Mouse (Mus musculus): ENCODE data around the gene Plekho1. TPM values are rescaled to one million over a fixed set of nuclear protein-coding genes. Genes with fewer than 3 reads are reported as not detected.

Plekho1 gene
- polyA plus RNA-seq, 1 experiment from 2014 or later: 63.3 TPM

DNA sequence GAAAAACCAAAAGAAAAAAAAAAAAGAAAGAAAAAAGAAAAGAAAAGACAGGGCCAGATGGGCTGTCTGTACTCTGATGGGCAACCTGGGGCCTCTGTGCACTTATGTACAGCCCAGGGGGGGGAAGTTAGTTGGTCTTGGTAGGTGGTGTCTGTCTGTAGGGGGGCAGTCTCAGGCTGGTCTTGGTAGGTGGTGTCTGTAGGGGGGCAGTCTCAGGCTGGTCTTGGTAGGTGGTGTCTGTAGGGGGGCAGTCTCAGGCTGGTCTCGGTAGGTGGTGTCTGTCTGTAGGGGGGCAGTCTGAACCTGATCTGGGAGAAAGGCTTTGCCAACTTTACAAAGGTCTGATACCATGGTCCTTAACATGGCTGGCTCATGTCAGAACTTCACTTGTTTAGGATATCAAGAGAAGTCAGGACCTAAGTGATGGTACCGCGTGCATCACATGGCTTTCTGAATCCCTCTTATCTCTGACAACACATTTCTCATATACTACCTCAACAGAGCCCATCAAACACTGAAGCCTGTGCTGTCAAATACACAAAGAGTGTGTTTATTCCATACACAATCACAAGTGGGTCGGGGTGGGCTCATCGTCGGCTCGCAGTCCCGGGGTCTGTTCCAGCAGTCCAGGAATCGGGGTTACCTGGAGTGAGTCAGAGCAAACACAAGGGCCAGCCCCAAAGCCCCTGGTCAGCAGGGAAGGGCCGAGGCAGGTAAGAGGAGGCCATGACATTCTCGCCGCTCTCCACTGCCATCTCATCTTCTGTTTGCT lies 3.7 kb upstream of the Plekho1 start:
- WGBS: 77% methylated on average over 12 of the region's 12 CpGs
- H3K9ac ChIP-seq (ENCODE audit: low read length): peak overlapping the region; percentile 51
- peak overlapping the region; percentile 82 for H3K27ac ChIP-seq (ENCODE audit: low read length)

DNA sequence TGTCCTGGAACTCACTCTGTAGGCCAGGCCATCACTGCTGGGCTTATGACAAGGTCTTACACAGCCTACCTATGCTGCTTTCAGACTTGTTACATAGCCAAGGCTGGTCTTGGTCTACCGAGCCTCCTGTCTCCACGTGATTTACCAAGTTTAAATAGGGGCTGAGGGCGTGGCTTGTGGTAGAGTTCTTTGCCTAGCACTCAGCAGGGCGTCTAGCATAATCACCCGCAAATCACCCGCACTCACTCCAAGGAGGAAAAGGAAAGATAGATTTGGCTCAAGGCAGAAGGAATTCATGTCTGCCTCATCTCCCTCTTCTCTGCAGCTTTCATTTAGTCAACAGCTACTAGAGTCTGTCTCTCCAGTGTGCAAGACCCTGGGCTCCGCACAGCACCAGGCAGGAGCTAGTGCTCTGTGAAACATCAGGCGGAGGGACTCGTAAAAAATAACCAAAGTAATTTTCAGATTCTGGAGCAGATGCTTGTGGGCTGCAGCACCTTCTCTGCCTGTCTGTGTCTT lies 1.5 kb upstream of the Plekho1 start:
- ATAC-seq (replicated peaks; ENCODE audit: extremely low read depth, insufficient read depth, low FRiP score): no peak
- Histone ChIP-seq H3K9ac (ENCODE audit: low read length) (peak overlapping the region; percentile 97), H3K4me1 (ENCODE audit: control insufficient read depth, insufficient read depth, low read length) (peaks cover 47% of the 10 kb centered on the region), H3K9me3 (replicated peaks; ENCODE audit: control insufficient read depth, low read length) (no peaks in the 10 kb centered on the region), H3K4me2 (ENCODE audit: low read depth, low read length) (peak overlapping the region; percentile 73), H3K27me3 (ENCODE audit: control insufficient read depth, insufficient read depth, low read length) (no peaks in the 10 kb centered on the region), H3K36me3 (ENCODE audit: control insufficient read depth, insufficient read depth) (peaks cover 3% of the 10 kb centered on the region; the same call in 1 of the 2 replicates), H3K4me3 (ENCODE audit: low read length) (peak overlapping the region; percentile 73), H3K27ac (ENCODE audit: low read length) (peak overlapping the region; percentile 96)
- WGBS: 22% methylated on average over 9 of the region's 9 CpGs

More for the DNA sequence above, 3.7 kb upstream of the Plekho1 start:
- no peaks in the 10 kb centered on the region for H3K27me3 ChIP-seq (ENCODE audit: control insufficient read depth, insufficient read depth, low read length)
- no peaks in the 10 kb centered on the region for H3K36me3 ChIP-seq (ENCODE audit: control insufficient read depth, insufficient read depth)
- H3K4me1 ChIP-seq (ENCODE audit: control insufficient read depth, insufficient read depth, low read length): peaks cover 37% of the 10 kb centered on the region
- no peaks in the 10 kb centered on the region for H3K9me3 ChIP-seq (replicated peaks; ENCODE audit: control insufficient read depth, low read length)
- H3K4me2 ChIP-seq (ENCODE audit: low read depth, low read length): no peak overlapping the region
- H3K4me3 ChIP-seq (ENCODE audit: low read length): no peak overlapping the region
- ATAC-seq (replicated peaks; ENCODE audit: extremely low read depth, insufficient read depth, low FRiP score): no peak

- H3K36me3 ChIP-seq (ENCODE audit: control insufficient read depth, insufficient read depth): peaks cover 10% of the 10 kb centered on the region
- ATAC-seq (replicated peaks; ENCODE audit: extremely low read depth, insufficient read depth, low FRiP score): no peak
- H3K27ac ChIP-seq (ENCODE audit: low read length): peak overlapping the region; percentile 96
- no peaks in the 10 kb centered on the region for H3K27me3 ChIP-seq (ENCODE audit: control insufficient read depth, insufficient read depth, low read length)
- WGBS: 7% methylated on average over 6 of the region's 6 CpGs
- peaks cover 48% of the 10 kb centered on the region for H3K4me1 ChIP-seq (ENCODE audit: control insufficient read depth, insufficient read depth, low read length)
- H3K9ac ChIP-seq (ENCODE audit: low read length): peak overlapping the region; percentile 97
- H3K4me2 ChIP-seq (ENCODE audit: low read depth, low read length): peak overlapping the region; percentile 73
- H3K4me3 ChIP-seq (ENCODE audit: low read length): peak overlapping the region; percentile 73
- H3K9me3 ChIP-seq (replicated peaks; ENCODE audit: control insufficient read depth, low read length): no peaks in the 10 kb centered on the region
Measured at GRCm38 (mm10) chr3:95996451-95997073, 761 bp upstream of the Plekho1 start.

DNA sequence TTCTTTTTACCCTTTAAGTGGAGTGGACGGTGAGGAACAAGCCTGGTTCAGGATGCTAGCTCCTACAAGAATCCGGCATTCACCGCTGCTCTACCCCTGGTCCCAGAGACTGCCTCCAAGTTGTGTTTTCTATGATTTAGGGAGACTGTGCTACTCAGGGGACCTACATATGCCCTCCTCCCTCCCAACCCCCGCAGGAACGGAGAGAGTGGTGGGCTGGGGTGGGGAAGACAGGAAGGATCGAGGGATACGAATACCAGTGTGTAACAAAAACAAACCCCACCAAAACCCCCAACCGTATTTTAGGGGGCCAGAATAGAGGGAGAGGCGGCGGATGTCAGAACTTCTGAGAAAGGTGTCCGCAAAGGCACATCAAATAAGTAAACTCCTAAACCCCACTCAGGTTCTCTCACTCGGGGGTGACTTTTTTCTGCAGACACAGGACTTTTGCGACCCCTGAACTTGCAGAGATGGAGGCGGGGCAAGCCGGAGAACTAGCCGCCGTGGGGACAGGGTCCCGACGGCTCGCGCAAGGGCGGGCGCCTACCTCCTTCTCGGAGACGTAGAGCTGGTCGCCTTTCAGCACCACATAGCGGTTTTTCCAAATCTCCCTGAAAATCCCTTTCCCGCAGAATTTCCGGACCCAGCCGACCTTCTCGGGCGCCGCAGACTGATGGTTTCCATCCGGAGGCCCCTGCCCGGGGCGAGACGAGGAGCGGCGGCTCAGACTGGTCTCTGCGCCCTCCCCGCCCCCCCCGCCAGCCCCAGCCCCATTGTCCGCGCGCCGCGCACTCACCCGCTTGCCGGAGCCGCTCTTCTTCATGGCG lies 613 bp downstream of the Plekho1 start:
- under 1% methylated on average over 42 of the region's 51 CpGs for WGBS
- Histone ChIP-seq H3K4me2 (ENCODE audit: low read depth, low read length) (peak overlapping the region; percentile 73), H3K4me1 (ENCODE audit: control insufficient read depth, insufficient read depth, low read length) (peaks cover 43% of the 10 kb centered on the region), H3K36me3 (ENCODE audit: control insufficient read depth, insufficient read depth) (peaks cover 22% of the 10 kb centered on the region), H3K4me3 (ENCODE audit: low read length) (peak overlapping the region; percentile 73), H3K9me3 (replicated peaks; ENCODE audit: control insufficient read depth, low read length) (no peaks in the 10 kb centered on the region), H3K27me3 (ENCODE audit: control insufficient read depth, insufficient read depth, low read length) (no peaks in the 10 kb centered on the region), H3K9ac (ENCODE audit: low read length) (peak overlapping the region; percentile 97), H3K27ac (ENCODE audit: low read length) (peak overlapping the region; percentile 96)
- ATAC-seq (replicated peaks; ENCODE audit: extremely low read depth, insufficient read depth, low FRiP score): peak; percentile 43

- H3K4me3 ChIP-seq (ENCODE audit: low read length): peak overlapping the region; percentile 73
- peak overlapping the region; percentile 73 for H3K4me2 ChIP-seq (ENCODE audit: low read depth, low read length)
- peaks cover 40% of the 10 kb centered on the region for H3K4me1 ChIP-seq (ENCODE audit: control insufficient read depth, insufficient read depth, low read length)
- H3K9ac ChIP-seq (ENCODE audit: low read length): peak overlapping the region; percentile 97
- 3% methylated on average over 6 of the region's 6 CpGs for WGBS
- H3K27me3 ChIP-seq (ENCODE audit: control insufficient read depth, insufficient read depth, low read length): no peaks in the 10 kb centered on the region
- H3K36me3 ChIP-seq (ENCODE audit: control insufficient read depth, insufficient read depth): peaks cover 30% of the 10 kb centered on the region
- H3K9me3 ChIP-seq (replicated peaks; ENCODE audit: control insufficient read depth, low read length): no peaks in the 10 kb centered on the region
- ATAC-seq (replicated peaks; ENCODE audit: extremely low read depth, insufficient read depth, low FRiP score): no peak
- peak overlapping the region; percentile 96 for H3K27ac ChIP-seq (ENCODE audit: low read length)
Measured at GRCm38 (mm10) chr3:95994381-95994846, 1.4 kb downstream of the Plekho1 start.

GRCm38 (mm10) chr3:95993881-95994280 lies 1.9 kb downstream of the Plekho1 start:
- WGBS: 8% methylated on average over 4 of the region's 4 CpGs
- no peaks in the 10 kb centered on the region for H3K9me3 ChIP-seq (replicated peaks; ENCODE audit: control insufficient read depth, low read length)
- no peaks in the 10 kb centered on the region for H3K27me3 ChIP-seq (ENCODE audit: control insufficient read depth, insufficient read depth, low read length)
- ATAC-seq (replicated peaks; ENCODE audit: extremely low read depth, insufficient read depth, low FRiP score): 0 out of 2 replicates have a peak, but pooled peaks have one; percentile 11
- peak overlapping the region; percentile 97 for H3K9ac ChIP-seq (ENCODE audit: low read length)
- peak overlapping the region; percentile 73 for H3K4me2 ChIP-seq (ENCODE audit: low read depth, low read length)
- peaks cover 36% of the 10 kb centered on the region for H3K36me3 ChIP-seq (ENCODE audit: control insufficient read depth, insufficient read depth)
- peak overlapping the region; percentile 73 for H3K4me3 ChIP-seq (ENCODE audit: low read length)
- H3K4me1 ChIP-seq (ENCODE audit: control insufficient read depth, insufficient read depth, low read length): peaks cover 45% of the 10 kb centered on the region
- H3K27ac ChIP-seq (ENCODE audit: low read length): peak overlapping the region; percentile 96

DNA sequence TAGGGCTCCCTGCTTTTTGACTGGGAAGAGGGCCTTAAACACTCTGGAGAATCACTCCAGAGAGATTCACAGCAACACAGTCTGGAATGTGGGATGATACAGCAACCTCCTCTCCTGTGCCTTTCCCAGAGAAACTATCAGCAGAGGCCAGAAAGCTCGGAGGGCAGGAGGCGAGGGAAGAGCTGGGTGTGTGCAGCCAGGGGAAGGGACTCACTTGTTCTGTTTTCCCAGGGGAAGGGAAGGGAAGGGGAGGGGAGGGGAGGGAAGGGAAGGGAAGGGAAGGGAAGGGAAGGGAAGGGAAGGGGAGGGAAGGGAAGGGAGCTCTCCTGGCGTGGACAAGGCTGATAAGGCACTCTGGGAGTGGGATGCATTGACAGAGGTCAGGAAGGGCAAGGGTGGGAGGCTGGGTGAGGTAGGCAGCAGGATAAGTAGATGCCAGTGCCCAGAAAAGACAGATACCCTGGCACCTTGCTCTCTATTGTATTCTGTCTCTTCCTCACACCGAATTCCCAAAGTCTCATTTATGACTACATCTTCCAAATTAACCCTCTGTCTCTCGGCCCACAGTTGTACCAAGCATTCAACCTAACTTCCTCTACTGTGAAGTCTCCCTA lies 2.7 kb downstream of the Plekho1 start:
- peaks cover 43% of the 10 kb centered on the region for H3K36me3 ChIP-seq (ENCODE audit: control insufficient read depth, insufficient read depth)
- 19% methylated on average over 5 of the region's 5 CpGs for WGBS
- H3K4me2 ChIP-seq (ENCODE audit: low read depth, low read length): peak overlapping the region; percentile 73
- H3K27me3 ChIP-seq (ENCODE audit: control insufficient read depth, insufficient read depth, low read length): no peaks in the 10 kb centered on the region
- peaks cover 49% of the 10 kb centered on the region for H3K4me1 ChIP-seq (ENCODE audit: control insufficient read depth, insufficient read depth, low read length)
- H3K4me3 ChIP-seq (ENCODE audit: low read length): peak overlapping the region; percentile 73
- 0 out of 2 replicates have a peak, but pooled peaks have one; percentile 4 for ATAC-seq (replicated peaks; ENCODE audit: extremely low read depth, insufficient read depth, low FRiP score)
- peak overlapping the region; percentile 96 for H3K27ac ChIP-seq (ENCODE audit: low read length)
- H3K9me3 ChIP-seq (replicated peaks; ENCODE audit: control insufficient read depth, low read length): no peaks in the 10 kb centered on the region
- H3K9ac ChIP-seq (ENCODE audit: low read length): peak overlapping the region; percentile 97

- Histone ChIP-seq H3K36me3 (ENCODE audit: control insufficient read depth, insufficient read depth) (peaks cover 44% of the 10 kb centered on the region), H3K4me3 (ENCODE audit: low read length) (no peak overlapping the region), H3K4me2 (ENCODE audit: low read depth, low read length) (no peak overlapping the region), H3K27ac (ENCODE audit: low read length) (0 out of 2 replicates have a peak overlapping the region, but pooled peaks have one; percentile 19), H3K27me3 (ENCODE audit: control insufficient read depth, insufficient read depth, low read length) (no peaks in the 10 kb centered on the region), H3K9me3 (replicated peaks; ENCODE audit: control insufficient read depth, low read length) (no peaks in the 10 kb centered on the region), H3K4me1 (ENCODE audit: control insufficient read depth, insufficient read depth, low read length) (peaks cover 59% of the 10 kb centered on the region), H3K9ac (ENCODE audit: low read length) (peak overlapping the region; percentile 15; the same call in 1 of the 2 replicates)
- no peak for ATAC-seq (replicated peaks; ENCODE audit: extremely low read depth, insufficient read depth, low FRiP score)
- WGBS: 55% methylated on average over 12 of the region's 12 CpGs
Measured at GRCm38 (mm10) chr3:95990413-95990941, 5.3 kb downstream of the Plekho1 start.

Measured in heart, embryonic 16.5 days (tissue).